ENCODE assay signal across 27 mouse cellular contexts in the genomic region with DNA sequence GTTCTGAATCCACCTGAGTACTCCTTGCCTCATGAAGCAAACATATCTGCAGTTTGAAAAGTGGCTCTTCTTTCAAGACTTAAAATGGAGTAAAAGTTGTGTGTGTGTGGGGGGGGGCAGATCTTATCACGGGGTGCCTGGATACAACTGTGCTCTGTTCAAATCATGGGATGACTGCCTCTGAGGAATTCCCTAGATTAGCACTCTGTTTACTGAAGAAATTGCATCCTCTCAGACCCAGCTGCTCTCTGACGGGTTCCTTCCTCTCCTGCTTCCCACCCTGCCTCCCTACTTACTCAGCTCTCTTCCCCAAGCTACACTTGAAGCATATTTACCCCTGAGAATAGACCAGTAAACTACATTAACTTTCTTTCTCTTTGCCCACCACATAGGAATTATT.
DNase-seq lines count a peak whose midpoint lies in the region; ATAC-seq and TF ChIP-seq lines count a peak whose summit lies in the region.
"Had no signal": no experiment of that assay in that cellular context is flagged by ENCODE, and none has a peak within 500 bp of the region (broad histone marks: within the 10 kb centered on the region; RNA-seq: fewer than 3 reads in every experiment).

No protein-coding gene starts in this region.

- H3K9me3 ChIP-seq in kidney, embryonic 14.5 days (ENCODE audit: control insufficient read depth, low read length): no peaks in the 10 kb centered on the region
- H3K9me3 ChIP-seq in kidney, embryonic 16.5 days (ENCODE audit: low read length): no peaks in the 10 kb centered on the region
- no peaks in the 10 kb centered on the region for H3K9me3 ChIP-seq in midbrain, embryonic 11.5 days (ENCODE audit: control insufficient read depth, low read length)
- H3K9me3 ChIP-seq in midbrain, embryonic 10.5 days (replicated peaks): no peaks in the 10 kb centered on the region
- H3K9me3 ChIP-seq: embryonic facial prominence, embryonic 13.5 days; embryonic facial prominence, embryonic 15.5 days; forebrain, embryonic 10.5 days; forebrain, embryonic 12.5 days had no signal

- H3K4me1 ChIP-seq in kidney, embryonic 14.5 days (ENCODE audit: control insufficient read depth, insufficient read depth, low read length): peaks cover 12% of the 10 kb centered on the region; the same call in 1 of the 2 replicates
- no peaks in the 10 kb centered on the region for H3K4me1 ChIP-seq in kidney, adult 2 months (ENCODE audit: control insufficient read depth, insufficient read depth, low read length)
- peaks cover 18% of the 10 kb centered on the region for H3K4me1 ChIP-seq in kidney, embryonic 16.5 days (ENCODE audit: insufficient read depth, low read length)
- 0 out of 2 replicates have a peak, but pooled peaks cover 2% of the 10 kb centered on the region for H3K4me1 ChIP-seq in midbrain, embryonic 11.5 days (ENCODE audit: control insufficient read depth, insufficient read depth, low read length)
- peaks cover 22% of the 10 kb centered on the region for H3K4me1 ChIP-seq in midbrain, embryonic 10.5 days

- DNase-seq in kidney, adult 2 months: no peak
- DNase-seq in kidney, postnatal 10 days: no peak
- peak; percentile 45 for DNase-seq in midbrain, embryonic 11.5 days (ENCODE audit: low spot score, missing footprints)
- DNase-seq in midbrain, embryonic 10.5 days (ENCODE audit: low spot score): no peak
- DNase-seq: adrenal gland, adult 2 months; adrenal gland, postnatal 10 days; adrenal gland, postnatal 25 days; B cell, adult 2 months; cerebellum, adult 11 months; cerebellum, adult 18-20 months; cerebellum, adult 8-10 months; cerebellum, adult 9-11 months; cerebellum, postnatal 14 days; cerebellum, postnatal 36 days; embryo, embryonic 11 days had no signal

- H3K27me3 ChIP-seq in kidney, embryonic 14.5 days (ENCODE audit: control insufficient read depth, insufficient read depth, low read length): no peaks in the 10 kb centered on the region
- H3K27me3 ChIP-seq in kidney, adult 2 months (replicated peaks; ENCODE audit: control insufficient read depth, insufficient read depth, low read length): no peaks in the 10 kb centered on the region
- H3K27me3 ChIP-seq in kidney, embryonic 16.5 days (ENCODE audit: insufficient read depth, low read length): no peaks in the 10 kb centered on the region
- H3K27me3 ChIP-seq in midbrain, embryonic 11.5 days (ENCODE audit: control insufficient read depth, insufficient read depth, low read length): no peaks in the 10 kb centered on the region
- H3K27me3 ChIP-seq in midbrain, embryonic 10.5 days (ENCODE audit: low read depth, poor library complexity, severe bottlenecking): no peaks in the 10 kb centered on the region
- H3K27me3 ChIP-seq: CH12.LX; embryonic facial prominence, embryonic 15.5 days had no signal

- H3K4me2 ChIP-seq in kidney, embryonic 14.5 days (replicated peaks; ENCODE audit: low read depth, low read length): no peak overlapping the region
- no peak overlapping the region for H3K4me2 ChIP-seq in kidney, embryonic 16.5 days (replicated peaks; ENCODE audit: low read depth, low read length)
- no peak overlapping the region for H3K4me2 ChIP-seq in midbrain, embryonic 11.5 days
- H3K4me2 ChIP-seq: embryonic facial prominence, embryonic 13.5 days; embryonic facial prominence, embryonic 15.5 days; forebrain, embryonic 12.5 days had no signal

- H3K9ac ChIP-seq in kidney, embryonic 14.5 days (ENCODE audit: low read depth, low read length): no peak overlapping the region
- no peak overlapping the region for H3K9ac ChIP-seq in kidney, embryonic 16.5 days (replicated peaks; ENCODE audit: low read length)
- no peak overlapping the region for H3K9ac ChIP-seq in midbrain, embryonic 11.5 days (ENCODE audit: low read length)
- H3K9ac ChIP-seq: embryonic facial prominence, embryonic 13.5 days; embryonic facial prominence, embryonic 15.5 days; forebrain, embryonic 12.5 days had no signal

- peak; percentile 62; the same call in 1 of the 2 replicates for ATAC-seq in kidney, embryonic 14.5 days (ENCODE audit: low FRiP score, low TSS enrichment)
- ATAC-seq in kidney, embryonic 16.5 days (ENCODE audit: low FRiP score, low TSS enrichment): peak; percentile 80; the same call in 1 of the 2 replicates
- no peak for ATAC-seq in midbrain, embryonic 11.5 days (ENCODE audit: low FRiP score)
- ATAC-seq: CD4-positive, CD25-positive, alpha-beta regulatory T cell, adult 4 months; forebrain, embryonic 14.5 days; forebrain, embryonic 16.5 days had no signal

- no peaks in the 10 kb centered on the region for H3K36me3 ChIP-seq in kidney, embryonic 14.5 days (ENCODE audit: control insufficient read depth, insufficient read depth, low read length)
- H3K36me3 ChIP-seq in kidney, adult 2 months (ENCODE audit: control insufficient read depth, insufficient read depth, low read length): no peaks in the 10 kb centered on the region
- H3K36me3 ChIP-seq in kidney, embryonic 16.5 days (ENCODE audit: insufficient read depth, low read length): no peaks in the 10 kb centered on the region
- H3K36me3 ChIP-seq in midbrain, embryonic 11.5 days (ENCODE audit: control insufficient read depth, insufficient read depth, low read length): no peaks in the 10 kb centered on the region
- no peaks in the 10 kb centered on the region for H3K36me3 ChIP-seq in midbrain, embryonic 10.5 days
- H3K36me3 ChIP-seq: embryonic facial prominence, embryonic 13.5 days; embryonic facial prominence, embryonic 15.5 days; forebrain, embryonic 10.5 days; forebrain, embryonic 12.5 days; G1E had no signal

- TF ChIP-seq CTCF in kidney, adult 2 months (conservative IDR thresholded peaks at IDR 0.05; ENCODE audit: insufficient read depth, insufficient read length, low read depth, low read length): no peak

- H3K27ac ChIP-seq in kidney, embryonic 14.5 days (ENCODE audit: low read depth, low read length): peak overlapping the region; percentile 39; the same call in 1 of the 2 replicates
- no peak overlapping the region for H3K27ac ChIP-seq in kidney, adult 2 months (ENCODE audit: insufficient read depth, low read depth, low read length)
- peak overlapping the region; percentile 22; the same call in 1 of the 2 replicates for H3K27ac ChIP-seq in kidney, embryonic 16.5 days (ENCODE audit: low read length)
- H3K27ac ChIP-seq in midbrain, embryonic 11.5 days (ENCODE audit: low read depth, low read length): no peak overlapping the region
- no peak overlapping the region for H3K27ac ChIP-seq in midbrain, embryonic 10.5 days (replicated peaks)
- H3K27ac ChIP-seq: embryonic facial prominence, embryonic 13.5 days; embryonic facial prominence, embryonic 15.5 days; forebrain, embryonic 10.5 days; forebrain, embryonic 12.5 days had no signal

- WGBS in kidney, embryonic 14.5 days: 25% methylated on average over 2 of the region's 2 CpGs
- WGBS in kidney, adult 2 months: 24% methylated on average over 2 of the region's 2 CpGs
- 30% methylated on average over 2 of the region's 2 CpGs for WGBS in kidney, embryonic 16.5 days
- WGBS in midbrain, embryonic 11.5 days: 69% methylated on average over 2 of the region's 2 CpGs
- WGBS in midbrain, embryonic 10.5 days: 74% methylated on average over 2 of the region's 2 CpGs

- no peak for TF ChIP-seq POLR2A in kidney, adult 2 months (IDR thresholded peaks at IDR 0.05; ENCODE audit: low read depth, low read length)

- H3K4me3 ChIP-seq in kidney, embryonic 14.5 days (ENCODE audit: low read length): no peak overlapping the region
- no peak overlapping the region for H3K4me3 ChIP-seq in kidney, adult 2 months (ENCODE audit: insufficient read depth, low read depth, low read length)
- no peak overlapping the region for H3K4me3 ChIP-seq in kidney, embryonic 16.5 days (ENCODE audit: low read length)
- H3K4me3 ChIP-seq in midbrain, embryonic 11.5 days (ENCODE audit: low read depth, low read length): no peak overlapping the region
- H3K4me3 ChIP-seq in midbrain, embryonic 10.5 days: no peak overlapping the region
- H3K4me3 ChIP-seq: embryonic facial prominence, embryonic 13.5 days; embryonic facial prominence, embryonic 15.5 days; erythroblast, embryonic 14.5 days; forebrain, embryonic 10.5 days; forebrain, embryonic 12.5 days had no signal

Comparison
In these comparisons a context has a peak if more than half of its experiments do, and no peak if none do; other contexts are left out.
1. H3K27ac ChIP-seq: peak in kidney, embryonic 14.5 days (single experiment) and kidney, embryonic 16.5 days (single experiment); none in kidney, adult 2 months (single experiment), midbrain, embryonic 11.5 days (single experiment) and midbrain, embryonic 10.5 days (single experiment).